Mouse (Mus musculus): Measurements from ENCODE around the gene Hip1. TPM values are rescaled to one million over a fixed set of nuclear protein-coding genes. Genes with fewer than 3 reads are reported as not detected.
A peak's percentile ranks its signal among the peaks of the same experiment; 100 is the strongest.
"Not testable (repeated sequence)": the region's sequence is repeated elsewhere in the genome, so short reads cannot be mapped to it uniquely, and the experiment has no call there.

Gene Hip1
- polyA plus RNA-seq, 1 experiment from 2014 or later = 2.7 TPM

GRCm38 (mm10) chr5:135493095-135493494 is 51.8 kb downstream of the Hip1 start:
- no peak for DNase-seq
- ATAC-seq = no peak

GRCm38 (mm10) chr5:135492126-135492525 is 52.8 kb downstream of the Hip1 start:
- no peaks in the 10 kb centered on the region for H3K36me3 ChIP-seq (replicated peaks; ENCODE audit: insufficient read depth, low read length)
- no peak overlapping the region for H3K4me2 ChIP-seq (ENCODE audit: low read depth, low read length)
- WGBS (ENCODE audit: insufficient replicate concordance) = 61% methylated on average over 2 of the region's 2 CpGs
- no peak for DNase-seq
- H3K27me3 ChIP-seq (ENCODE audit: insufficient read depth, low read length) = peaks cover 29% of the 10 kb centered on the region
- H3K9me3 ChIP-seq (ENCODE audit: low read length) = no peaks in the 10 kb centered on the region
- H3K9ac ChIP-seq (replicated peaks) = no peak overlapping the region
- H3K27ac ChIP-seq (ENCODE audit: low read depth) = no peak overlapping the region
- peaks cover 9% of the 10 kb centered on the region for H3K4me1 ChIP-seq (ENCODE audit: insufficient read depth)
- ATAC-seq = no peak
- TF ChIP-seq CTCF (IDR thresholded peaks at IDR 0.05; ENCODE audit: low read depth) = no peak
- TF ChIP-seq EP300 (IDR thresholded peaks at IDR 0.05; ENCODE audit: low read depth) = no peak
- H3K4me3 ChIP-seq (ENCODE audit: low read depth, low read length) = no peak overlapping the region

More at GRCm38 (mm10) chr5:135493095-135493494, 51.8 kb downstream of the Hip1 start:
- peaks cover 20% of the 10 kb centered on the region for H3K27me3 ChIP-seq (ENCODE audit: insufficient read depth, low read length)
- no peaks in the 10 kb centered on the region for H3K9me3 ChIP-seq (ENCODE audit: low read length)
- H3K4me3 ChIP-seq (ENCODE audit: low read depth, low read length) = no peak overlapping the region
- H3K9ac ChIP-seq (replicated peaks) = no peak overlapping the region
- WGBS (ENCODE audit: insufficient replicate concordance) = 74% methylated on average over 3 of the region's 3 CpGs
- no peak for TF ChIP-seq EP300 (IDR thresholded peaks at IDR 0.05; ENCODE audit: low read depth)
- no peak for TF ChIP-seq CTCF (IDR thresholded peaks at IDR 0.05; ENCODE audit: low read depth)
- no peaks in the 10 kb centered on the region for H3K36me3 ChIP-seq (replicated peaks; ENCODE audit: insufficient read depth, low read length)
- no peak overlapping the region for H3K27ac ChIP-seq (ENCODE audit: low read depth)
- no peak overlapping the region for H3K4me2 ChIP-seq (ENCODE audit: low read depth, low read length)
- peaks cover 9% of the 10 kb centered on the region for H3K4me1 ChIP-seq (ENCODE audit: insufficient read depth)

- no peak for TF ChIP-seq EP300 (IDR thresholded peaks at IDR 0.05; ENCODE audit: low read depth)
- TF ChIP-seq CTCF (IDR thresholded peaks at IDR 0.05; ENCODE audit: low read depth) = no peak
- ATAC-seq (no peak), DNase-seq (no peak)
- H3K9me3 ChIP-seq (ENCODE audit: low read length) = no peaks in the 10 kb centered on the region
- H3K27me3 ChIP-seq (ENCODE audit: insufficient read depth, low read length) = peaks cover 30% of the 10 kb centered on the region
- H3K9ac ChIP-seq (replicated peaks) = no peak overlapping the region
- no peak overlapping the region for H3K27ac ChIP-seq (ENCODE audit: low read depth)
- H3K36me3 ChIP-seq (replicated peaks; ENCODE audit: insufficient read depth, low read length) = no peaks in the 10 kb centered on the region
- H3K4me1 ChIP-seq (ENCODE audit: insufficient read depth) = peaks cover 9% of the 10 kb centered on the region
- peak overlapping the region; percentile 83 for H3K4me2 ChIP-seq (ENCODE audit: low read depth, low read length)
- 24% methylated on average over 13 of the region's 14 CpGs for WGBS (ENCODE audit: insufficient replicate concordance)
- H3K4me3 ChIP-seq (ENCODE audit: low read depth, low read length) = peak overlapping the region; percentile 60
Measured at GRCm38 (mm10) chr5:135489695-135490294, 55.1 kb downstream of the Hip1 start.

- Histone ChIP-seq H3K27me3 (ENCODE audit: insufficient read depth, low read length) (peaks cover 30% of the 10 kb centered on the region), H3K36me3 (replicated peaks; ENCODE audit: insufficient read depth, low read length) (no peaks in the 10 kb centered on the region), H3K27ac (ENCODE audit: low read depth) (peak overlapping the region; percentile 11), H3K4me3 (ENCODE audit: low read depth, low read length) (peak overlapping the region; percentile 60), H3K9me3 (ENCODE audit: low read length) (no peaks in the 10 kb centered on the region), H3K9ac (replicated peaks) (peak overlapping the region; percentile 35), H3K4me1 (ENCODE audit: insufficient read depth) (peaks cover 9% of the 10 kb centered on the region), H3K4me2 (ENCODE audit: low read depth, low read length) (peak overlapping the region; percentile 83)
- DNase-seq (peak; percentile 84), ATAC-seq (peak; percentile 84)
- 2% methylated on average over 51 of the region's 59 CpGs for WGBS (ENCODE audit: insufficient replicate concordance)
- peak; percentile 49 for TF ChIP-seq CTCF (IDR thresholded peaks at IDR 0.05; ENCODE audit: low read depth)
- TF ChIP-seq EP300 (IDR thresholded peaks at IDR 0.05; ENCODE audit: low read depth) = no peak
Measured at GRCm38 (mm10) chr5:135488881-135489694, 55.8 kb downstream of the Hip1 start.

GRCm38 (mm10) chr5:135488222-135488880 is 56.6 kb downstream of the Hip1 start:
- peak overlapping the region; percentile 35 for H3K9ac ChIP-seq (replicated peaks)
- peaks cover 30% of the 10 kb centered on the region for H3K27me3 ChIP-seq (ENCODE audit: insufficient read depth, low read length)
- ATAC-seq (no peak), DNase-seq (no peak)
- H3K4me1 ChIP-seq (ENCODE audit: insufficient read depth) = peaks cover 9% of the 10 kb centered on the region
- H3K4me2 ChIP-seq (ENCODE audit: low read depth, low read length) = peak overlapping the region; percentile 83
- H3K27ac ChIP-seq (ENCODE audit: low read depth) = peak overlapping the region; percentile 11
- no peaks in the 10 kb centered on the region for H3K9me3 ChIP-seq (ENCODE audit: low read length)
- TF ChIP-seq CTCF (IDR thresholded peaks at IDR 0.05; ENCODE audit: low read depth) = no peak
- no peak for TF ChIP-seq EP300 (IDR thresholded peaks at IDR 0.05; ENCODE audit: low read depth)
- peak overlapping the region; percentile 60 for H3K4me3 ChIP-seq (ENCODE audit: low read depth, low read length)
- no peaks in the 10 kb centered on the region for H3K36me3 ChIP-seq (replicated peaks; ENCODE audit: insufficient read depth, low read length)
- WGBS (ENCODE audit: insufficient replicate concordance) = 6% methylated on average over 19 of the region's 19 CpGs

- Histone ChIP-seq H3K9me3 (ENCODE audit: low read length) (no peaks in the 10 kb centered on the region), H3K4me2 (ENCODE audit: low read depth, low read length) (no peak overlapping the region), H3K27me3 (ENCODE audit: insufficient read depth, low read length) (peaks cover 28% of the 10 kb centered on the region), H3K4me1 (ENCODE audit: insufficient read depth) (peaks cover 9% of the 10 kb centered on the region), H3K4me3 (ENCODE audit: low read depth, low read length) (no peak overlapping the region), H3K36me3 (replicated peaks; ENCODE audit: insufficient read depth, low read length) (no peaks in the 10 kb centered on the region), H3K27ac (ENCODE audit: low read depth) (no peak overlapping the region; the same call in 1 of the 2 replicates), H3K9ac (replicated peaks) (no peak overlapping the region)
- TF ChIP-seq CTCF (IDR thresholded peaks at IDR 0.05; ENCODE audit: low read depth) = no peak
- TF ChIP-seq EP300 (IDR thresholded peaks at IDR 0.05; ENCODE audit: low read depth) = no peak
- ATAC-seq (no peak), DNase-seq (no peak)
- 61% methylated on average over 3 of the region's 3 CpGs for WGBS (ENCODE audit: insufficient replicate concordance)
Measured at GRCm38 (mm10) chr5:135485289-135485688, 59.6 kb downstream of the Hip1 start.

GRCm38 (mm10) chr5:135483865-135484264 is 61.1 kb downstream of the Hip1 start:
- not testable (repeated sequence) for ATAC-seq

More at GRCm38 (mm10) chr5:135483865-135484264, 61.1 kb downstream of the Hip1 start:
- not testable (repeated sequence) for DNase-seq; H3K4me1 ChIP-seq (ENCODE audit: insufficient read depth); H3K36me3 ChIP-seq (replicated peaks; ENCODE audit: insufficient read depth, low read length); H3K27ac ChIP-seq (ENCODE audit: low read depth); H3K9me3 ChIP-seq (ENCODE audit: low read length); H3K9ac ChIP-seq (replicated peaks); H3K4me3 ChIP-seq (ENCODE audit: low read depth, low read length); H3K4me2 ChIP-seq (ENCODE audit: low read depth, low read length)
- H3K27me3 ChIP-seq (ENCODE audit: insufficient read depth, low read length) = peaks cover 17% of the 10 kb centered on the region
- 76% methylated on average over 6 of the region's 6 CpGs for WGBS (ENCODE audit: insufficient replicate concordance)
